Mouse (Mus musculus) left cerebral cortex, adult 11 months (tissue): ENCODE results near the gene Yif1a.

Source experiments
- DNase-seq: peaks from one replicate; pipeline ENCODE4 v3.0.0; 2022; ENCODE audit warnings: low spot score

The Yif1a gene

DNA sequence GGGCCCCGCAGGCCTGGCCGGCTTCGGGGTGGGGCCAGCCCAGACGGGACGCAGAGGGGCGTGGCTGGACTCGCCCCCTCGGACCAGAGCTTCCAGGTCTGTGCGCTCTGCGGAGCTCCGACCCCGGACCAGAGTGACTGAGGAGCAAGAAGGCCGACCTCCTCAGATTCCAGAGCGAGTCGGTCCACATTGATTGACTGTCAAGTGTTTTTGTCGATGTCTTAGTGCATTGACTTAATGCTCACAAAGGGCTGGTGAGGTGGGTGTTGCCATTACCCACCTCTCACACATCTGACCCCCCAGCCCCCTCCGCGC lies 30.0 kb downstream of the Yif1a start, which contains the start of gene Klc2:
Klc2 (minus strand) TSS at position 177 of the 315 bp plus-strand sequence.
- no peak for DNase-seq

GRCm38 (mm10) chr19:5122492-5122891 lies 34.2 kb downstream of the Yif1a start:
- no peak for DNase-seq

DNA sequence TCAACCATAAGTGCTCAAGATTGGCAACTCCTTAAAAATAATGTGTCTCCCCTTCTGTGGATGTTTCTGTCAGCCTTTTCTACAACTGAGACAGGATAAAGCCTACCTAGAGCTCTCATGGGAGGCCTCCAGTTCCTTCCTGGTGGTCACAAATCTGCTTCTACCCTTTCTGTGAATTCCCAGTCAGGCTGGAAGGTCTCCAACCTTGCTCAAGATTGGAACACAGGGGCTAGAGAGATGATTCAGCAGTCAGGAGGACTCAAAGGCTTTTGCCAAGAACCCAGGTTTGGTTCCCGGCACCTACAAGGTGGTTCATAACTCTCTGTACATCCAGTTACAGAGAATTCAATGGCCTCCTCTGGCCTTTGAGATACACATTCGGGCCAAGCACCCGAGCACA lies 34.9 kb downstream of the Yif1a start:
- no peak for DNase-seq

DNA sequence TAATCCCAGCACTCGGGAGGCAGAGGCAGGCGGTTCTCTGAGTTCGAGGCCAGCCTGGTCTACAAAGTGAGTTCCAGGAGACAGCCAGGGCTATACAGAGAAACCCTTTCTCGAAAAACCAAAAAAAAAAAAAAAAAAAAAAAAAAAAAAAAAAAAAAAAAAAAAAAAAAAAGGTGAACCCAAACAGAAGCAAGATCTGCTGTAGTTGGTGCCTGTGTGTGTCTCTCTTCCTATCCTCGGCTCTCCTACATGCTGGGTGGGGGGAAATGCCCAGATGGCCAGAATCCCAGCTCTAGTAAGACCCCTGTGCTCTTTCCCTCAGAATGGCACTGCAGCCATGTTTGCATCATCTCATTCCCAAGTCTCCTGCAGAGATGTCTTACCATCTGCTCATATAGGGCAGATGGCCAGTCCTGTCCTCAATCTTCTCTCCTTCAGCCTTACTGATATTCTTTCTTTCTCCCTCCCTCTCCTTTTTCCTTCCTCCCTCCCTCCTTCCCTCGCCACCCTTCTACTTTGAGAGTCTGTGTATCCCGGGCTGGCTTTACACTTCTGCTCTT lies 35.8 kb downstream of the Yif1a start:
- DNase-seq = no peak

GRCm38 (mm10) chr19:5129770-5130169 lies 41.4 kb downstream of the Yif1a start:
- no peak for DNase-seq

DNA sequence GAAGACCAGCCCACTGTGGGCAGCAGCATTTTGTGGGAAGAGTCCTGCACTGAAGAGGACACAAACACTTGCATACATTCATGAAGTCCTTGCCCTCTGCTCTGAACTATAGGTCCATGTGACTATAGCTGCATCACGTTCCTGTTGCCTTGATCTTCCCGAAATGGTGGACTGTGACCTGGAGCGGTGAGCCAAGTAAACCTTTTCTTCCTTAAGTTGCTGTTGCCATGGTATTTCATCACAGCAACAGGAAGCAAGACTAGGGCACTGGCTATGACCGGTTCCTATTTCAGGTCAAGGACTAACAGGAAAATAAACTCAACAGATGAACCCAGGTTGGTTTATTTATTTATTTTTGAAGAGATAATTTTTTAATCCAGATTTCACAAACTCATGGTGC lies 42.9 kb downstream of the Yif1a start:
- DNase-seq = no peak

- DNase-seq = peak; percentile 48
Measured at GRCm38 (mm10) chr19:5139640-5140039, 51.3 kb downstream of the Yif1a start.
